Mouse (Mus musculus) midbrain, postnatal 0 days (tissue): ENCODE data around the gene Wdr18. TPM values are rescaled to one million over a fixed set of nuclear protein-coding genes. Genes with fewer than 3 reads are reported as not detected.

Experiments
- ATAC-seq: fragments of 200-750 bp; cut with Nextera tagmentation; 2 replicates; pipeline ENCODE4 v1.8.0; 2017; ENCODE audit warnings: moderate number of reproducible peaks, mild to moderate bottlenecking, moderate TSS enrichment, moderate library complexity; ENCODE audit not compliant: low FRiP score
- DNase-seq: peaks from one replicate; pipeline ENCODE4 v3.0.0-alpha.2; 2015; ENCODE audit warnings: low spot score
- H3K27ac ChIP-seq: fragments of 300-500 bp; sonication (generic); 2 replicates; pipeline ENCODE4 v1.5.1; 2014; ENCODE audit warnings: low read depth, mild to moderate bottlenecking, low read length, mixed read lengths
- H3K27me3 ChIP-seq: fragments of 300-500 bp; sonication (generic); 2 replicates; pipeline ENCODE4 v1.6.1; 2014; ENCODE audit warnings: low read length, control low read depth, mixed read lengths; ENCODE audit not compliant: insufficient read depth
- H3K36me3 ChIP-seq: fragments of 300-500 bp; sonication (generic); 2 replicates; pipeline ENCODE4 v1.6.1; 2014; ENCODE audit warnings: low read length, control low read depth, mixed read lengths; ENCODE audit not compliant: insufficient read depth
- H3K4me1 ChIP-seq: fragments of 300-500 bp; sonication (generic); 2 replicates; pipeline ENCODE4 v1.6.1; 2014; ENCODE audit warnings: mild to moderate bottlenecking, control low read depth, antibody characterized with exemption, low read length, mixed read lengths; ENCODE audit not compliant: insufficient read depth
- H3K4me2 ChIP-seq: fragments of 300-500 bp; sonication (generic); 2 replicates; pipeline ENCODE4 v1.6.1; 2014; ENCODE audit warnings: low read depth, mild to moderate bottlenecking, low read length, mixed read lengths; ENCODE audit not compliant: poor library complexity, severe bottlenecking
- H3K4me3 ChIP-seq: fragments of 300-500 bp; sonication (generic); 2 replicates; pipeline ENCODE4 v1.5.1; 2014; ENCODE audit warnings: low read depth, mild to moderate bottlenecking, low read length, moderate library complexity
- H3K9ac ChIP-seq: fragments of 300-500 bp; sonication (generic); replicated peaks from 2 replicates; pipeline ENCODE4 v1.6.1; 2014; ENCODE audit warnings: mild to moderate bottlenecking, low read length, moderate library complexity, mixed read lengths; ENCODE audit not compliant: poor library complexity, severe bottlenecking
- H3K9me3 ChIP-seq: fragments of 300-500 bp; sonication (generic); 2 replicates; pipeline ENCODE4 v1.6.1; 2016; ENCODE audit warnings: low read length, control low read depth
- CTCF ChIP-seq: IDR thresholded peaks from 2 replicates; pipeline ENCODE4 v1.5.1; 2016; ENCODE audit warnings: antibody characterized with exemption, mild to moderate bottlenecking
- WGBS: fragments of 180-500 bp; shearing (Covaris S2); extraction: QIAGEN DNeasy Blood & Tissue Kit; methylation state at CpG from one replicate; pipeline ENCODE4 v1.1.7; 2014; 5-methylcytosine and 5-hydroxymethylcytosine counted together
- polyA plus RNA-seq: library from polyadenylated mRNA; unstranded; fragments of >200 nt; fragmentation: Nextera tagmentation; extraction: Ambion mirVana; gene quantifications from 2 replicates; pipeline ENCODE4 v1.2.1, GENCODE M21; 2015
- total RNA-seq: library from RNA; depleted of rRNA; stranded (reverse); fragments of >200 nt; gene quantifications from 2 replicates; pipeline ENCODE4 v1.2.3, GENCODE M21; 2014

The Wdr18 gene
- total and polyA plus RNA-seq, 2 experiments from 2014 or later, result 72.6 to 102 TPM

- ATAC-seq (no peak), DNase-seq (no peak)
- no peaks in the 10 kb centered on the region for H3K36me3 ChIP-seq
- H3K4me1 ChIP-seq, result 0 out of 2 replicates have a peak, but pooled peaks cover 2% of the 10 kb centered on the region
- H3K4me3 ChIP-seq, result no peak overlapping the region
- H3K9ac ChIP-seq, result no peak overlapping the region
- H3K27ac ChIP-seq, result no peak overlapping the region
- TF ChIP-seq CTCF, result peak; percentile 18; the same call in 1 of the 2 replicates
- 86% methylated on average over 6 of the region's 6 CpGs for WGBS
- peaks cover 24% of the 10 kb centered on the region for H3K27me3 ChIP-seq
- no peak overlapping the region for H3K4me2 ChIP-seq
- no peaks in the 10 kb centered on the region for H3K9me3 ChIP-seq
Measured at GRCm38 (mm10) chr10:79991548-79991947, 31.6 kb downstream of the Wdr18 start.

- DNase-seq (no peak), ATAC-seq (no peak)
- WGBS, result 86% methylated on average over 16 of the region's 16 CpGs
- Histone ChIP-seq H3K4me2 (no peak overlapping the region), H3K9me3 (no peaks in the 10 kb centered on the region), H3K27ac (no peak overlapping the region), H3K27me3 (peaks cover 5% of the 10 kb centered on the region), H3K9ac (no peak overlapping the region), H3K36me3 (no peaks in the 10 kb centered on the region), H3K4me3 (no peak overlapping the region), H3K4me1 (no peaks in the 10 kb centered on the region)
- no peak for TF ChIP-seq CTCF
Measured at GRCm38 (mm10) chr10:79994397-79995115, 34.6 kb downstream of the Wdr18 start.

DNA sequence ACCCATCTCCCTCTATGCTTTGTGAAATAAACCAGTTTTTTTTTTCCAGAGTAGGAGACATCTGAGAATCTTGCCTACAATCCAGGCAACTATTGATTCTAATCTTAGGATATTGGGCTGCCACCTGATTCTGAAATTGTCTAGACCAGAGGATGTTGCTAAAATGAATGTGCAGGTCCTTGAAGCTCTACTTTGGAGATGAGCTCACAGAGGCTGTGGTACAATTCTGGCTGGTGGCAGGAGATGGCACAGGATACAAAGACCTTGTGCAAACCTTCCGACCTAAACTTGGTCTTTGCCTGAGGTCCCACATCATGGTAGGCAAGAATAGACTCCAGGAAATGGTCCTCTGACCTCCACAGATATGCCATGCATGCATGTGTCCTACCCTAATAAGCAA is 35.7 kb downstream of the Wdr18 start:
- Histone ChIP-seq H3K27ac (no peak overlapping the region), H3K4me1 (no peaks in the 10 kb centered on the region), H3K9ac (no peak overlapping the region), H3K36me3 (no peaks in the 10 kb centered on the region), H3K27me3 (no peaks in the 10 kb centered on the region), H3K4me3 (no peak overlapping the region), H3K9me3 (no peaks in the 10 kb centered on the region), H3K4me2 (no peak overlapping the region)
- 80% methylated on average over 1 of the region's 1 CpGs for WGBS
- DNase-seq (no peak), ATAC-seq (no peak)
- no peak for TF ChIP-seq CTCF

GRCm38 (mm10) chr10:79996272-79997033 is 36.5 kb downstream of the Wdr18 start, which contains the start of gene Abca7:
Gene Abca7 (plus strand): TSS chr10:79996494.
- Histone ChIP-seq H3K9ac (peak within 1 kb of the TSS; percentile 25; the same call in 1 of the 2 replicates), H3K9me3 (no peaks in the 10 kb centered on the region), H3K4me1 (no peaks in the 10 kb centered on the region), H3K36me3 (no peaks in the 10 kb centered on the region), H3K4me3 (peak within 1 kb of the TSS; percentile 38), H3K4me2 (peak within 1 kb of the TSS; percentile 72), H3K27me3 (no peaks in the 10 kb centered on the region), H3K27ac (no peak within 1 kb of the TSS)
- ATAC-seq, result peak; percentile 92
- under 1% methylated on average over 34 of the region's 34 CpGs for WGBS
- peak; percentile 98 for DNase-seq
- TF ChIP-seq CTCF, result peak; percentile 41

GRCm38 (mm10) chr10:79997034-79997760 is 37.2 kb downstream of the Wdr18 start:
- no peak overlapping the region for H3K9ac ChIP-seq
- no peaks in the 10 kb centered on the region for H3K36me3 ChIP-seq
- WGBS, result under 1% methylated on average over 35 of the region's 35 CpGs
- no peaks in the 10 kb centered on the region for H3K9me3 ChIP-seq
- H3K27ac ChIP-seq, result no peak overlapping the region
- H3K4me3 ChIP-seq, result peak overlapping the region; percentile 38
- no peaks in the 10 kb centered on the region for H3K4me1 ChIP-seq
- H3K4me2 ChIP-seq, result peak overlapping the region; percentile 72
- DNase-seq (peak; percentile 89), ATAC-seq (peak; percentile 42; the same call in 1 of the 2 replicates)
- peaks cover 4% of the 10 kb centered on the region; the same call in 1 of the 2 replicates for H3K27me3 ChIP-seq
- no peak for TF ChIP-seq CTCF
